Mouse (Mus musculus): ENCODE results near the gene Hoxa6. TPM values are rescaled to one million over a fixed set of nuclear protein-coding genes. Genes with fewer than 3 reads are reported as not detected.

Gene Hoxa6
- total and polyA plus RNA-seq, 3 experiments = 0.58 to 2.2 (median 2.1) TPM

DNA sequence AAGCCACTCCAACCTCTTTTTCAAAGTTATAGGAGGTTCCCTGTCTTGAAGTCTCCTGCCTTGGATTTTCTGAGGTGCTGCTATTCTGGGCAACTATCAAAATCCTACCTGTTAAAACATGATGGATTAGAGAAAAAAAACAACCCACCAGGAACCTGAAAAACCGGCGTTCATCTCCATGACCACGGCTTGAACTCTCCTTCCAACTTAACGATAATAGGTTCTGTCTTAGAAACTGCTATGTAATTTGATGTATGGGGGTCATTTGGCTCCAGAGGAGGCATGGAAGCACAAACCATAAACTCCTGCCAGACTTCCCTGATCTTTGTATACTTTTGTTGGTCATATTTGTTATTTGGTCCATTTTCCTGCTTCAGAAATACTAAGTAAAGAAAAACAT is 34.9 kb downstream of the Hoxa6 start:
- no peak for DNase-seq (ENCODE audit: extremely low read depth)
- H3K27me3 ChIP-seq (replicated peaks) = no peaks in the 10 kb centered on the region
- H3K4me2 ChIP-seq (ENCODE audit: insufficient read depth, low read depth, poor library complexity, severe bottlenecking) = no peak overlapping the region
- H3K36me3 ChIP-seq (replicated peaks in 1 of 2; ENCODE audit: control insufficient read depth in 1 of 2, insufficient read depth in 1 of 2, low read length in 1 of 2) = peaks cover 3 to 10% of the 10 kb centered on the region in 2 experiments
- TF ChIP-seq UBTF (IDR thresholded peaks at IDR 0.05; ENCODE audit: low read depth, low read length) (no peak), JUN (IDR thresholded peaks at IDR 0.05; ENCODE audit: insufficient read depth, low read depth, low read length) (no peak), JUND (conservative IDR thresholded peaks at IDR 0.05; ENCODE audit: low read depth, low read length) (no peak), MXI1 (IDR thresholded peaks at IDR 0.05; ENCODE audit: low read depth, low read length) (no peak), RCOR1 (conservative IDR thresholded peaks at IDR 0.05; ENCODE audit: low read depth, low read length) (no peak), USF1 (IDR thresholded peaks at IDR 0.05; ENCODE audit: low read depth, low read length) (no peak), MAX (IDR thresholded peaks at IDR 0.05; ENCODE audit: low read length) (no peak), TCF12 (IDR thresholded peaks at IDR 0.05; ENCODE audit: low read depth, low read length) (no peak), ZMIZ1 (IDR thresholded peaks at IDR 0.05; ENCODE audit: low read depth, low read length) (no peak), ETS1 (conservative IDR thresholded peaks at IDR 0.05; ENCODE audit: low read depth, low read length) (no peak), CTCF (conservative IDR thresholded peaks at IDR 0.05 in 1 of 2, IDR thresholded peaks at IDR 0.05 in 1 of 2; ENCODE audit: low read depth in 2 of 2, low read length in 2 of 2) (no peak), POLR2A (IDR thresholded peaks at IDR 0.05; ENCODE audit: low read depth, low read length) (no peak), EP300 (IDR thresholded peaks at IDR 0.05; ENCODE audit: low read length) (no peak), NELFE (IDR thresholded peaks at IDR 0.05; ENCODE audit: low read depth, low read length) (no peak), HCFC1 (IDR thresholded peaks at IDR 0.05; ENCODE audit: low read depth, low read length) (no peak), PAX5 (IDR thresholded peaks at IDR 0.05; ENCODE audit: low read length) (no peak), SMC3 (IDR thresholded peaks at IDR 0.05; ENCODE audit: low read depth, low read length) (no peak), TBP (conservative IDR thresholded peaks at IDR 0.05; ENCODE audit: low read depth, low read length) (no peak), ELF1 (IDR thresholded peaks at IDR 0.05; ENCODE audit: low read depth, low read length) (no peak), RAD21 (IDR thresholded peaks at IDR 0.05; ENCODE audit: low read depth, low read length) (no peak)
- no peak overlapping the region for H3K27ac ChIP-seq (ENCODE audit: insufficient read depth, low read depth)
- H3K4me3 ChIP-seq (replicated peaks in 1 of 3; ENCODE audit: low read depth in 2 of 3, low read length in 2 of 3, poor library complexity in 1 of 3) = no peak overlapping the region
- no peak overlapping the region for H3K9ac ChIP-seq (ENCODE audit: insufficient read depth, low read depth)
- H3K9me3 ChIP-seq (replicated peaks; ENCODE audit: low read length) = peaks cover 9% of the 10 kb centered on the region
- H3K79me2 ChIP-seq (replicated peaks; ENCODE audit: control insufficient read depth, extremely low read depth, insufficient read depth, poor library complexity, severe bottlenecking) = no peaks in the 10 kb centered on the region
- in situ Hi-C loops (cut with MboI; ENCODE audit: low pct_ligation_motif_present, low pct_unique_long_range_greater_than_20kb, low sequenced_read_pairs) = no loop called here
- H3K4me1 ChIP-seq (ENCODE audit: control insufficient read depth in 1 of 2, insufficient read depth in 2 of 2) = no peaks in the 10 kb centered on the region
- dilution Hi-C loops (cut with MboI; ENCODE audit: extremely low pct_ligation_motif_present, extremely low pct_unique_long_range_greater_than_20kb, low sequenced_read_pairs) = no loop called here

DNA sequence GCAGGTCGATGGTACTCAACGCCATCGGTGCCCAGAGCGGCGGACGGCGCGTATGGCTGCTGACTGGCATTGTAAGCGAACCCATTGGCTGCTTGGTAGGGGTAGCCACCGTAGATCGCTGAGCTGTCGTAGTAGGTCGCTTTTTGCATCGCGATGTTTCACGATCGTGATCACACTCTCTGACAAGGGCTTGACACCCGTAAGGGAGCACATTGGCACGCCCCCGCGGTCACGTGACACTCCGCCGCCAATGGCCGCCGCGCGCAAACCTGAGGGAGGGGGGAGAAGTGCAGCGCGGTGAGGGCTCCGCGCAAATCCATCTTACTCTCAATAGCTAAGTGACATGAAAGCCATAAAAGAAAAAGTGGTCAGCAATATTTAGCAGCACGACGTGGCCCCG is 36.0 kb downstream of the Hoxa6 start:
- Histone ChIP-seq H3K9ac (ENCODE audit: insufficient read depth, low read depth) (no peak overlapping the region), H3K4me3 (replicated peaks in 1 of 3; ENCODE audit: low read depth in 2 of 3, low read length in 2 of 3, poor library complexity in 1 of 3) (no peak overlapping the region), H3K27ac (ENCODE audit: insufficient read depth, low read depth) (no peak overlapping the region), H3K9me3 (replicated peaks; ENCODE audit: low read length) (peaks cover 9% of the 10 kb centered on the region), H3K36me3 (replicated peaks in 1 of 2; ENCODE audit: control insufficient read depth in 1 of 2, insufficient read depth in 1 of 2, low read length in 1 of 2) (peaks cover 3 to 19% of the 10 kb centered on the region in 2 experiments), H3K4me1 (ENCODE audit: control insufficient read depth in 1 of 2, insufficient read depth in 2 of 2) (no peaks in the 10 kb centered on the region), H3K27me3 (replicated peaks) (no peaks in the 10 kb centered on the region), H3K4me2 (ENCODE audit: insufficient read depth, low read depth, poor library complexity, severe bottlenecking) (no peak overlapping the region), H3K79me2 (replicated peaks; ENCODE audit: control insufficient read depth, extremely low read depth, insufficient read depth, poor library complexity, severe bottlenecking) (no peaks in the 10 kb centered on the region)
- dilution Hi-C loops (cut with MboI; ENCODE audit: extremely low pct_ligation_motif_present, extremely low pct_unique_long_range_greater_than_20kb, low sequenced_read_pairs) = no loop called here
- in situ Hi-C loops (cut with MboI; ENCODE audit: low pct_ligation_motif_present, low pct_unique_long_range_greater_than_20kb, low sequenced_read_pairs) = no loop called here
- DNase-seq (ENCODE audit: extremely low read depth) = no peak
- TF ChIP-seq CHD2 (IDR thresholded peaks at IDR 0.05; ENCODE audit: low read length) = no peak
- TF ChIP-seq RAD21 (IDR thresholded peaks at IDR 0.05; ENCODE audit: low read depth, low read length) = no peak
- no peak for TF ChIP-seq JUN (IDR thresholded peaks at IDR 0.05; ENCODE audit: insufficient read depth, low read depth, low read length)
- no peak for TF ChIP-seq POLR2AphosphoS2 (IDR thresholded peaks at IDR 0.05; ENCODE audit: low read depth, low read length)
- no peak for TF ChIP-seq ZNF384 (IDR thresholded peaks at IDR 0.05; ENCODE audit: low read depth, low read length)
- no peak for TF ChIP-seq UBTF (IDR thresholded peaks at IDR 0.05; ENCODE audit: low read depth, low read length)
- TF ChIP-seq JUND (conservative IDR thresholded peaks at IDR 0.05; ENCODE audit: low read depth, low read length) = no peak
- TF ChIP-seq KAT2A (IDR thresholded peaks at IDR 0.05; ENCODE audit: insufficient replicate concordance, low read length) = no peak
- no peak for TF ChIP-seq MAFK (IDR thresholded peaks at IDR 0.05; ENCODE audit: insufficient replicate concordance, low read length)
- TF ChIP-seq CTCF (conservative IDR thresholded peaks at IDR 0.05 in 1 of 2, IDR thresholded peaks at IDR 0.05 in 1 of 2; ENCODE audit: low read depth in 2 of 2, low read length in 2 of 2) = no peak
- TF ChIP-seq HCFC1 (IDR thresholded peaks at IDR 0.05; ENCODE audit: low read depth, low read length) = no peak
- no peak for TF ChIP-seq MYC (IDR thresholded peaks at IDR 0.05; ENCODE audit: low read depth, low read length)
- TF ChIP-seq ZMIZ1 (IDR thresholded peaks at IDR 0.05; ENCODE audit: low read depth, low read length) = no peak
- TF ChIP-seq TBP (conservative IDR thresholded peaks at IDR 0.05; ENCODE audit: low read depth, low read length) = no peak
- no peak for TF ChIP-seq RCOR1 (conservative IDR thresholded peaks at IDR 0.05; ENCODE audit: low read depth, low read length)

Data from CH12.LX (cell line).